Mouse (Mus musculus): ENCODE measurements at regions not wholly inside any gene's neighbourhood (a gene's known extent, or its start where the extent isn't known, plus 50 kb on each side); places are given as distances from the start of the nearest gene placed in this dataset.
"Not testable (repeated sequence)": the region's sequence is repeated elsewhere in the genome, so short reads cannot be mapped to it uniquely, and the experiment has no call there.

DNA sequence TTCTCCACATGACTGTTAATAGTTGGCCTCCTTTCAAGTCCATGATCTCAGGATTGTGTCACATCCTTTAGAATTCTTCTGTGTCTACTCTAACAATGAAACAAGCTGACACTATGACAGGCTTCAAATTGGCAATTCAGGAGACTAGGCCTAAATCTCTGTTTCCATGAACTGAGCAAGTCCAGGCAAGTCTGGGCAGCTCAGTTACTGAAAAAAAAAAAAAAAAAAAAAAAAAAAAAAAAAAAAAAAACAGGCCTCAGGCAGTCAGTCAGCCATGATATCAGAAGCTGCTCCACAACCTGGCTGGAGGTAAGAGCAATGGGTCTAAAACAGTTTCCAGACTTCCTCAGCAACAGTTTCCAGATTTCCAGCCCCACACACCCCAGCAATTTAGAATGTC is 475.6 kb downstream of the Inhba start:
- no peak for DNase-seq (ENCODE audit: low spot score in 2 of 2)

DNA sequence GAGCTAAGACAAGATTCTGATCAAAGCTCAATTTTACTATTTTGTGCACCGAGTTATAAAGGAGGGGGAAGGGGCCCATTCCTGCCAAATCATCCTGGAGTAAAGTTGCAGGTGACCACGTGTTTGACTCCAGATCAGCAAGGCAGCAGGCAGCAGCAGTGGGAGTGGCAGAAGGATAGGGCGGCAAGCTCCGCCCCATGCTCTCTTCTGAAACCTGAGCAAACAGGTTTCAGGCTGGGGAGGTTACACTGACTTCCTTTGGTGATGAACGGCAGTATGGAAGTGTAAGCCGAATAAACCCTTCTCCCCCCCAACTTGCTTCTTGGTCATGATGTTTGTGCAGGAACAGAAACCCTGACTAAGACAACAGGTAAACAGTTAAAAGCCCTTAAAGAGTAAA is 479.0 kb downstream of the Inhba start:
- DNase-seq (ENCODE audit: low spot score in 2 of 2): not testable (repeated sequence)

DNA sequence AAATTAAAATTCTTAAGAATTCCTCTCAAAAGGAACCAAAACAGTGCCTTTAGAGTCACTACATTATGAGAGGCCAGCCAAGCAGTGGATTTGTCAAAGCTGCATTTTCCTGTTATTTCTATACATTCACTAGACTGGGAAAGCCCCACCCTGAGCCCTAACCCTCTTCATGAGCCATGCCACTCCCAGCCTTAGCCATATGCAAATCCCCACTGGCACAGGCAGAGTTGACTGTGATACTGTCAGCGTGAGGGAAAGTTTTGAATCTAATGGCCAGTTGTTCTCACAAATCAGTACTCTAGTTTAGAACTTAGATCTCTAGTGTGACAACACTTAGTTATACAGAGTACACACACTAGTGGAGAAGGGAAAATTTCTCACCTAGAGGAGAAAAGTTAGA is 486.4 kb downstream of the Inhba start:
- DNase-seq (ENCODE audit: low spot score in 2 of 2): no peak

DNA sequence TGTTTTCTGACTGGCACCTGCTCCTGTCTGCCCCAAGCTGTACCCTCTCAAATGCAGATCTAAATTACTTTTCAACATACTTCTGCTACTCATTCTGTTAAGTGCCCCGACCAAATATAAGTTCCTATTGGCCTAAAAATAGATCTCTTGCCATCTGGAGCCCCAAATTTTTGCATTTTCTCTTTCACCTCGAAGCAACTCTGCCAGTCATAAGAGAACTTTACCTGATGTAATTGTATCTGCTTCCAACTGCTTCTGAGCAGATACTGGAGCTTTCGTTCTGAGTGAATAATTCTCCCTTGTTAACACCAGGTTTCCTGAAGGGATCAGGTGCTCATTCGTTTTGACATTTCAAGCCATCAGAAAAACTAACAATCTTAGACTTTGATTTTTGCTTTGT is 501.2 kb downstream of the Inhba start:
- DNase-seq (ENCODE audit: low spot score in 2 of 2): no peak

DNA sequence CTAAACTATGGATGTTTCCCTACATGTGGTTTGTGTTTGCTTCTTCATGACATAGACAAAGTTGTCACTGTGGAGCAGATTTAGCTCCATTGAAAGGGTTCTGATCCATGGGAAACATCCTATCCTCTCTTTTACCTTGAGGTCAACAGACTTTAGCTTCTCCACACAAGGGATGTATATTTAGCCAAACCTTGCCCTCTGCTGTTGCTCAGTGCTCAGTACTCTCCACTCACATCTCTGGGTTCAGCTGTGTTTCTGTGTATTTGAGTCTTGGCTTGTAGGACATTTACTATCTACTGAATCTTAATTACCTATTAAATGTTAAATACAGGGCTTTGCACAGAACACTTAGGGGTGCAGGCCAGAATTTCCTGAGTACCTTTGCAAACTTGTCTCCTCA is 503.5 kb downstream of the Inhba start:
- DNase-seq (ENCODE audit: low spot score in 2 of 2): no peak

DNA sequence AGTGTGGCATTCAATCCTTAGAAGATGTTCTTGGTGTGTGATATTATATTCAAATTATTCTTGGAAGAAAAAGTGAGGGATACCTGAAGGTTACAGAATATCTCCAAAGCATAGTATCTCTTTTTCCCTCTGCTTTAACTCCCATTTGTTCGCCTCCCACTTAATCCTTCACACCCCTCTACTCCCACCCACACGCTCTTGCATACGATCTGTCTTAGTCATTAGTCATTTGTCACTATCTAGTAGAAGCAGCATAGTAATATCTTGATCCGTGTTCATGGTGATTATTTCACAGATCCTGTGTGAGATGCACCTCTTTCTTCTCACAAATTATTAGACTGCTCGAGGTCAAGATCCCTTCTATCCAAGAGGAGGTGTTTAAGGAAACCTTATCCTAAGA is 517.4 kb downstream of the Inhba start:
- no peak for DNase-seq (ENCODE audit: low spot score in 2 of 2)

DNA sequence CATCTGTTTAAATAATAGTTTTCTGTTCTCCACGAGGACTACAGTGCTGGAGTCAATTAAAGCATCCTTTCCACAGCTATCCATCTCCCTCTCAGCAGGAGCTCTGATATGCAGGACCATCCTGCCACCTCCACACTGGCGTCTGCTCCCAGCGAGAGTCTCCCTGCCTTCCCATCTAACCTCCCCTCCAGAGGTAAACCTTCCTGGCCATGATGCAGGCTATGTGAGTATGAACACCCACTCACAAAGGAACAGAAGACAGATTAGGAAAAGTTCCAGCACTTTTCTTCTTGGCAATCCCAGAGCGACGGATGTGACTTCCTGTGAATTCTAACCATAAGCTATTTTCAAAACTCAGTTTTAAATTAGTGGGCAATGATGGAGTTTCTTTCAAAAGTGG is 532.1 kb downstream of the Inhba start:
- DNase-seq (ENCODE audit: low spot score in 2 of 2): no peak

DNA sequence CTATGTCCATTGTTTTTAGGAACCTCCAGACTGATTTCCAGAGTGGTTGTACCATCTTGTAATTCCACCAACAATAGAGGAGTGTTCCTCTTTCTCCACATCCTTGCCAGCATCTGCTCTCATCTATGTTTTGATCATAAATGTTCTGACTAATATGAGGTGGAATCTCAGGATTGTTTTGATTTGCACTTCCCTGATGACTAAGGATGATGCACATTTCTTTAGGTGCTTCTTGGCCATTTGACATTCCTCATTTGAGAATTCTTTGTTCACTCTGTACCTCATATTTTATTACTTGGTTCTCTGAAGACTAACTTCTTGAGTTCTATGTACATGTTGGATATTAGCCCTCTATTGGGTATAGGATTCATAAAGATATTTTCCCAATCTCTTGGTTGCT is 538.4 kb downstream of the Inhba start:
- no peak for DNase-seq (ENCODE audit: low spot score in 2 of 2)

DNA sequence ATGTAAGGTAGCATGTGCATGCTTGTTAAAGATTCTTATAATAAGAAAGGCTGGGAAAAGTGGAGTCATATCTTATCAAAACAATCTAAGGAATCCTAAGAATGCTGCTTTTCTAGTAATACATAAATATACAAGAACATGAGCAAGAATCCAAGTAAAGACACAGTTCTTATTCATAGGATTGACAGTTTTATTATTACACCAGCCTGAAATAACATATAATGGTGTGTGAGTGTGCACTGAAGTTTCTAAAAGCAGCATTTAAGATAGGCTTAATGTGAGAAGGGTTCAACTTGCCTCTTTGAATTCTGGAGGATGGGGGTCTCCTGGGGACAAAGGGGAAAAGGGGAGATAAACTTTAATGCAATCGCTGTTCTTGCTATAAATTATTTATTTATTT is 553.3 kb downstream of the Inhba start:
- no peak for DNase-seq (ENCODE audit: low spot score in 2 of 2)

DNA sequence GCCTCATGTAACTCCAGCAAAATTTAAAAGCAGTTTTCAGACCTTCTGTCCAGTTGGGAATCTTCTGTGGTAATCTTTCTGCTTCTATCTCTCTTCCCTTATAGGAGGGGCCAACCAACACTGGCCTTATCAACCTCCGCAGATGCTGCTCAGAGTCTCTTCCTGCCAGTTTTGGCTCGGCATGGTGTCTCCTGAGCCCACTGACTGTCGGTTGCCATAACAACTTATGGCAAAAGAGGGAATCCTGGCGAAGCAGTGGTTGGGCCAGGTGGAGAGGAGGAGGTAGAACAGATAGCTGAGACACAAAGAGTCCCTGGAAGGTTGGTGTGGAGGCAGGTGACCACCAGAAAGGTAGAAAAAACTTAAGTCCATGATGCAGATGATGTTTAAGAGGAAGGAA is 562.4 kb downstream of the Inhba start:
- DNase-seq (ENCODE audit: low spot score in 2 of 2): no peak

DNA sequence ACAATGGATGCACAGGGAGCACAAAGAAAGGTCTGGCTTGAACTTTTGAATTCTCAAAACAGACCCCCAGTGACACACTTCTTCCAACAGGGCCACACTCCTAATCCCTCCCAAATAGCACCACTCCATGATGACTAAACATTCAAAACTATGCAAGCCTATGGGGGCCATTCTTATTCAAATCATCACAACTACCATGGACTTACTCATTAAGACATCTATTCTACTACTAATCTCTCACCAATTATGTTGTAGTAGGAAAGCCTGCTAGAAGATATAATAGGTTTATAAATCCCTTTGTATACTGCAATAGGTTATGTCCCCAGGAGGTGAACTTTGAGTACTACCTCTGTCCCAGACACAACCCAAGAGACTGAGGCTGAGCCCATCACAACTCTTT is 574.6 kb downstream of the Inhba start:
- DNase-seq (ENCODE audit: low spot score in 2 of 2): no peak

DNA sequence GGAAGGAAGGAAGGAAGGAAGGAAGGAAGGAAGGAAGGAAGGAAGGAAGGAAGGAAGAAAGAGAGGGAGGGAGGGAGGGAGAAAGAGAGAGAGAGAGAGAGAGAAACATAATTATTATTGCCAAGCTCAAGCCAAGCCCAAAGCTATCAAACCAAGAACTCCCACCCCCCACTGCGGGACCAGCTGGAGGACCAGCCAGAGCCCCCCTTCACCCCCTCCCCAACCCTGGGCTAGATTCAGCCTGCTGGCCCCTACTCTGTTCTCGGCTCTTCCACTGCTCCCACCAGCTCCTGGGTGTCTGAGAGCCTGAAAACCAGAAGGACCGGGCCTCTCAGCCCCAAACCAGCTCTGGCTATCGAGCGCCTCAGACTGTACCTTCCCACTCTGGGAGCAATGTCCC is 608.1 kb downstream of the Inhba start:
- DNase-seq (ENCODE audit: low spot score in 2 of 2): no peak

DNA sequence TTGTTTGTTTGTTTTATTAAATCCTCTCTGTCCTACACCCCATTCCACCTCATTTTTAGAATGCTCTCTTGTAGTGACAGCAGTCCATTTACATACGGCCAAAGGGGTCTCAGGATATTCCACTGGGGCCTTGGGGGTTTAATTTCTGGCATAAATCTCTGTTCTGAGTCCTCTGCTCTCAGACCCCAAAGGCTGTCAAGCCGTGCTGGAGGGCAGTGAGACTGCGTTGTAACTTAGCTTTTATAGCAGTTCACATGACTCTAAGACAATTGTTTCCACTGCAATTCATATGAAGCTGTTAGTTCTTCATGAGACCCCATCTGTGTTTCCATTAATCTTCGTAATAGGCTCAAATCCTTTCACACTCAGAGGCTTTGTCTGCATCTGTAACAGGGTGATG is 614.9 kb downstream of the Inhba start:
- DNase-seq (ENCODE audit: low spot score in 2 of 2): no peak

DNA sequence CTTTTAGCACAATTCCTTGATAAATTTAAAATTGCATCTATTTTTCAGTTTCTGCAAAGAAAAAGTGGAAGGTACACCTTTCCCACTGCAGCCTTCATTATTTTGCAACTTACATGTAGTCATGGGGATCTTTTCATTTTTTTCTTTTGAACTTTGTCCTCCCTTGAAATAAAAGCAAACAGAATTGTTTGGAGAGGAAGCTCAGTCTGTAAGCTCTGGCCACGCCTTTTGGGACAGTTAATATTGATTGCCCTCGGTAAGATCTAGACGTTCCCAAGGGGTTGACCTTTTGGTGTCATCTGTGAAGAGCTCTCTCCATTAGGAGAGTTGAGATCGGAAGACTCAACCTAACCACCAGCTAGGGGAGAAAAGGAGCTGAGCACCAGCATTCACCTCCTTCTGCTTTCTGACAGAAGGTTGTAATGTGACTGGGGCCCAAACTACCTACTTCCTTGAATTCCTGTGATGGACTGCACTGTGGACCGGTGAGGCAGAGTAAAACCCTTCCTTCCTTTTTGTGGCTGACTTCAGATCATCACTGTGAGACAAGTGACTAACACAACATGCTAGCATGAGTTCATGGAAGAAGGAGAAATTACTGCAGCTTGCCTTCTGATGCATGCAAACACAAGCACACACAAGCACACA is 621.9 kb downstream of the Inhba start:
- DNase-seq (ENCODE audit: low spot score in 2 of 2): no peak

DNA sequence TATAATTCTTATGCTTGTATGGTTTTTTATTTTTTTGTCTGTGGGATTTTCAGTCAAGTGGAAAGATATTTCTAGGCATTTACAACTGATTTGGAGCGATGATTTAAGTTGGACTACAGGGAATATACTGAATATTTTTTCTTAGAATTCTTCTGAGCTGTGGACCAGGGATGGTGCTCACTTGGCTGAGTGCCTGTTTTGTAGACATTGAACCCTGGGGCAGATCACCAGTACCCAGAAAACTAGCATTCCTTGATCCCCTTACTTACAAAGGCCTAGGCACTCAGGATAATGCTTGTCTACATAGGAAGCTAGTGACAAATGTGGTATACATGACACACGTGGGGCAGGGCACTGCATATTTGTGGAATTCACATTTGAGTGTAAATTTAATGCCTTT is 624.6 kb downstream of the Inhba start:
- no peak for DNase-seq (ENCODE audit: low spot score in 2 of 2)

DNA sequence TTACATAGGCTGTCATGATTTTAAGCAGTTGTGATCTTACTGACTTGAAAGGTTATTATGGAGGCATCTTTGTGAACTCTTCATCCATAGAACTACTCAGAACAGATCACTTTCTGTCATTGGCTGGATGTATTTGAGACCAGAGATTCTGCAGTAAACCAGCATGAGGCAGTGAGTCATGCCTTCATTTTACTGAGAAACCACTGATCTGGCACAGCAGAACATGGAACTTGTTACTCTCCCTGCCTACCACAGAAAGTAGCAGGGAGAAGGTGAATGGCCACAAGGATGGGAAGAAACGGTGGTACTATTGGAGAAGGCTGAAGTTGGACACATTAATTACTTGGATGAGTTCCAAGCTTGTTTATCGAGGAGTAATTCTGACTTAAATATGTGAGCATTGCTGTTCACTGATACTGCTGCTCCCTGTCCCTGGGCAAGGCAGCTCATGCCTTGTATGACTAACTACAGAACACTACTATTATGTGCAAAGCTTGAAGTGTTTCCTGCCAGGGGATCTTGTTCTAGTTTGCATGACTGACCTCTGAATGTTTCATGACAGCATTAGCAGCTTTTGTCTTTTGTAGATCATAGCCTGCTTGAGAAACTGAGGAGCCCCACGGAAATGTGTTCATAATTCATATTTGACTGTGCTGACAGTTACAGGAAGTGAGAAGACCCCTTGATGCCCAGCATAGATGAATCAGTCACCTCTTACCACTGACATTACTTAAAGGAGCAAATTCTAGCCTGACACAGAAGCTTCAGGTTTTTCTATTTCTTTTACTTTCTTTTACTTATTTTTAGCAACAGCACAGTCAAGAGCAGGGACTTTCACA is 630.2 kb downstream of the Inhba start:
- no peak for DNase-seq (ENCODE audit: low spot score in 2 of 2)

DNA sequence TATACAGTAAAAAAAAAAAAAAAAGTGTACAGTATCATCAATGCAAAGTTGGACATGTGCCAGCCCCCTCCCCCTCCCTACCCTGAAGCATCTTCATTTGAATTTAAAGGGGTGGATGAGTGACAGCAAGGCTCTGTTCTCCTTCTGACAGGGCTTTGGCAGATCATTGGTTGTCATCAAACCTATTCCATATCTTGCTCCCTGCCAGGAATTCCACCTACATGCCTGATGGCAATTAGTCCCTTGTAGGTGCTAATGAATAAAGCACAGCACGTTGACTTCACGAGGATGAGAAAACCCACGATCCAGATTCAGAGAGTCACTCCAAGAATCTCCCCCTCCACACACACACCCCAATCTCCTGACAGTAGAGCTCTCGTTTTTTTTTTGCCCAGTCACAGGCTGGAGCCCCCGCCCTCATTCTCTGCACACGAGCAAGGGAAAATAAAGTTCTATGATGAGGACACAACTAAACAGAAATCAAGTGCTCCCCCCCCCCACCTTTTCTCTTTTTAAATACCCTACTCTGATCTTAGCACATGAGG is 630.9 kb downstream of the Inhba start:
- no peak for DNase-seq (ENCODE audit: low spot score in 2 of 2)

DNA sequence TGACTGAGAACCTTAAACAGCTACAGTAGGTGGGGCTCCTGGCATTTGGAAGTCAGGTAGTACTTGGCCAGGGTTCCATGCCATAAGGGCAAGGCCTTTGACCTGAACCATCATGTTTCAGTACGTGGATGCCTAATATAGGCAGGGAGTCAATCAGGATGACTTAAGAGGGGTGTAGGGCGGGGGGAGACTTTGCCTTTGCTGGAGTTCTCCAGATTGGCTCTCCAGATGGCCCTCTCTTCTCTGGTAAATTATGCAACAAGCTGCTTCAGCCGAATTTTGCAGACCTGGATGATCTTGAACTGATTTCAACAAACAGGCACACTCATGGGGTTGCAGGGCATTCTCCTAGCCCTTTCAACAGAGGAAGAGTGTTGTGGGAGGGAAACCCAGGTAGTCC is 633.7 kb downstream of the Inhba start:
- DNase-seq (ENCODE audit: low spot score in 2 of 2): no peak

DNA sequence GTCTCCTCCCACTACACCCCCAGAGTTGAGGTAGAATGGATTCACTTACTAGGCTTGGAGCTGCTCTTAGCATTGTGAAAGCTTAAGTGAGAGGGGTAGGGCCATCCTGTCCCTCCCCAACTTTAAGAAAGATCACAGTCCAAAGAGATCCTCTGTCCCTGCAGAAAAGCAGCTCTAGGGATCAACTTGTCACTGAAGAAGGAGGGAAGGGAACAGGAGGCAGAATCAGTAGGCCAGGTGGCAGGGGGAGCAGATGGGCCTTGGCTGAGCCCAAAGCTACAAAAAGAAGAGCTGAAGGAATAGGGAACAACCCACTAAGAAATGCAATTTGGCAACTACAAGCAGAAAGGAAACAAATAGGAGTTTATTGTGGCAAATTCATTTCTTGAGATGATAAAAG is 634.4 kb downstream of the Inhba start:
- DNase-seq (ENCODE audit: low spot score in 2 of 2): no peak

DNA sequence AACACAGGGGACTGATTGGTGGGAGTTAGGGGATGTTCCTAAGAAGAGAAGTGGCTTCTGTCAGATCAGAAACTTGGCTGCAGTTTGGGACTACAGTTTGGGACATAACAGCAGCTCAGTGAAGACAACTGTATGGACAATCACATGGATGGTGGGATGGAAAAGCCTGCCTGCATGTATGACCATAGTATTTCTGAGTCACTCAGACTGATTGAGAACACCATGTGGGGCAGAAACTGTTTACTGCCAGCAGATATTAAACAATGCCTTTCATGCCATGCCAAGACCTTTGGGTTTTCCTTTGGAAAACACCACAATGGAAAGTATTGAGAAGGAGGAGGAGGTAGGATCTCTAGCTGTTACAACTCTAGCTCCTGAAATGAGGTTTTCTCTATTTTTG is 635.0 kb downstream of the Inhba start:
- no peak for DNase-seq (ENCODE audit: low spot score in 2 of 2)

DNA sequence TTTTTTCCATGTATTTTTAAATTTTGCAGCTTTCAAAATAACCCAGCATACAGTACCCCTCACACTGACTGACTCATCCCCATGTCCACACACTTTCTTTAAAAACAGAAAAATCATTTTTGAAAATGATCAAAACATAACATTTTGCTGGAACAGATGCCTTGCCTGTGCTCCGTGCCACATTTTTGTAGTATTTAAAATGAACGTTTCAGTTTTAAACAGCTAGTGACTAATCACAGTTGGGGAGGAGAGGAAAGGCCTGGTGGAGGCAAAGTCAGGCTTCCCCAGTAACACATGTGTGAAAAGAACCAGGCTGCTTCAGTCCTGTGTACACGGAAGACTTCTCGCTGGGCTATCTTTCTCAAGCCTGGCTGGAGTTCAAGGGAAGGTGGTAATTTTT is 644.5 kb downstream of the Inhba start:
- DNase-seq (ENCODE audit: low spot score in 2 of 2): no peak

DNA sequence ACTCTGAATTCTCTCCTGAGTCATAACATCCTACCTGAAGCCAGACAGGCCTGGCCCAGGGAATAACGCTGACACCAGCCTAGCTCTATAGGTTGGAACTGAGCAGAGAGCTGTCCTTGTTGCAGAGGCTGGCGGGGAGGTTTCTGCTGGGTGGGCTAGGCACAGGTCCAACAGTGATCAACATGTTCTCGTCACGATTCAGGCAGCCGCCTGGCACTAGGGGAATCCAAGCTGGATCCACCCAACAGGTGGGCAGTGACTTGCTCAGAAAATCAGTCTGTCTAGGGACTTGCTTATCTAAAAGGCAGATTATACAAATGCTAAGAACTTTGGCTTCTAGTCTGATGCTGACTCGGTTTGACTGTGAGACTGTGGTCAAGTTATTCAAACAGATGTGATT is 648.2 kb downstream of the Inhba start:
- DNase-seq (ENCODE audit: low spot score in 2 of 2): no peak

DNA sequence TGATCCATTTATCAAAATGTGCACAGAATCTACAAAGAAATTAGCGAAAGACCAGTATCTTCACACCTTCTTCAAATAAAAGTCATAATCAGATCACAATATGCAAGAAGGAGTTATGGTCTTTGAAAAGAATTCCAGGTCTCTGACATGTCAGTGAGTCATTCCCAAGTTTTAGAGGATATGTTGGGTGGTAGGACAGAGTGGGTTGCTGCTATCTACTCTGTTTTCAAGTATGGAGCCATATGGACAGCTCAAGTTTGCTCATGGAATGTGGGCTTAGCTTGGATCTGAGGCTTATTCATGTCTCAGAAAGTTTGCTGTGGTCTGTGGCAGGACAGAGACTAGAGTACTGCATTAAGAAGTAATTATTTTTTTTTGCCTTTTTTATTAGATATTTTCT is 657.0 kb downstream of the Inhba start:
- DNase-seq (ENCODE audit: low spot score in 2 of 2): no peak
